Mouse (Mus musculus) thymus, adult 2 months (tissue): ENCODE measurements around the gene Gm9936.

Source experiments
- CTCF ChIP-seq: fragments of 200-500 bp; IDR thresholded peaks from 2 replicates; pipeline ENCODE4 v1.5.1; 2012; ENCODE audit warnings: mild to moderate bottlenecking, control low read depth, low read length, moderate library complexity, borderline replicate concordance; ENCODE audit not compliant: control insufficient read depth, poor library complexity, insufficient read depth; ENCODE audit errors: extremely low read depth
- POLR2A ChIP-seq: fragments of 200-500 bp; IDR thresholded peaks from 2 replicates; pipeline ENCODE4 v1.6.1; 2012; ENCODE audit warnings: mild to moderate bottlenecking, low read length, control low read depth, moderate library complexity; ENCODE audit not compliant: control insufficient read depth, poor library complexity, insufficient read depth; ENCODE audit errors: extremely low read depth

GRCm38 (mm10) chr5:114864813-114865212 is 6.3 kb upstream of the Gm9936 start:
- no peak for TF ChIP-seq POLR2A
- no peak for TF ChIP-seq CTCF
